Mouse (Mus musculus) adrenal gland (tissue): ENCODE results near the gene Ahdc1.

ENCODE experiments used
- intact Hi-C: fragments of 180-260 bp; cut with DNase I; formaldehyde crosslinking; loops from one replicate; pipeline ENCODE4 v1.15.1; 2025

Ahdc1 gene

GRCm38 (mm10) chr4:133051550-133051865 lies 40.4 kb downstream of the Ahdc1 start:
- intact Hi-C loops = no loop called here

- intact Hi-C loops = no loop called here
These were observed 41.1 kb downstream of the Ahdc1 start for GRCm38 (mm10) chr4:133052029-133052745.

GRCm38 (mm10) chr4:133052995-133053572 lies 42.0 kb downstream of the Ahdc1 start:
- intact Hi-C loops = no loop called here

DNA sequence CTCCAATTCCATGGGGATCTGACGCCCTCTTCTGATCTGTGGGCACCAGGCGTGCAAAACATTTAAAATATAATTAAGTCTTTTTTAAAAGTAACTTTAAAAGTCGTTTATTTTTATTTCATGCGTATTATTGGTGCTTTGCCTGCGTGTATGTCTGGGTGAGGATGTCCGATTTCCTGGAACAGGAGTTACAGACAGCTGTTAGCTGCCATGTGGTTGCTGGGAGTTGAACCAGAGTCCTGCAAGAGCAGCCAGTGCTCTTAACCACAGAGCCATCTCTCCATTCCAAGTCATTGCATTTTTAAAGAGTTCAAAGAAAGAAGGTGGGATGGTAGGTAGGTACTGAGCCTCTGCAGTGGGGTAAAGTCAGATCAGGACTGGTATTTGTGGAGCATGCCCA lies 43.5 kb downstream of the Ahdc1 start:
- intact Hi-C loops = loop anchor here (2.0 kb wide), 1 partner anchor 38 kb away; no protein-coding TSS in a partner anchor

DNA sequence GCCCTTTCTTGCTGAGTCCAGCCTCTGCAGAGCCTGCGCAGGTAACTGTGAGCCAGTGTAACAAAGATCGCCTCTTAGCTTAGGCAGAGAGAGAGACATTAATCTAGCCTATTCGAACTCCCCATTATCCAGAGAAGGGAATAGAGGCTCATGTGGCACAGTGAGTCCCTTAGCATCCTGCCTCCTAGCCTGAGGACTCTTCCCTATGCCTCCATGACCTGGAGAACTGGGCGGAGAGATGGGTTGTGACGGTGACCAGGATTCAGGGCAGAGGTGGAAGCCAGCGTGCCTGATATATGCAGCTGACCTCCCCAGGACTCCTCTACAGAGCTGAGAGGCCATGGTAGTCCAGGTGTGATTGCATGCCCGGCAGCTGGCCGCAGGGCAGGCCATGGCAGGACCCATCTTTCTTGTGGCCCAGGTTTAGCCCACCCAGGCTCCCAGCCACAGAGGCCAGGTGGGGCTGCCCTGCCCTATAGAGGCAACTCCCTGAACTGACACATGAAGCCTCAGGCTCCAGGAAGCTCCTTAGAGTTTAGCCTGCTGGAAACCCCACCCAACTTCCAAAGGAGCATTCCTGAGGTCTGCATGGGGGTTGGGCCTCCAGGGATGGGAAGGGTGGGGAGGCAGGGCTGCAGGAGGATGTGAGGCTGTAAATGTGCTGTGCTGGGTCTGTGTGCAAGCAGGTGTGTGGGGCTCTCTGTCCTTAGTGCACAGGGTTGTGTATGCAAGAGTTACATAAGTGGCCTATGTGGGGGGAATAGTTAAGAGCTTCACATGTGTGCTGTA lies 44.3 kb downstream of the Ahdc1 start:
- intact Hi-C loops = loop anchor here (2.0 to 5.0 kb wide), 2 partner anchors 39 to 103 kb away; no protein-coding TSS in a partner anchor

- intact Hi-C loops = loop anchor here (1.0 to 5.0 kb wide), 2 partner anchors 44 to 104 kb away; no protein-coding TSS in a partner anchor
These were observed 45.2 kb downstream of the Ahdc1 start for GRCm38 (mm10) chr4:133056069-133056890.

GRCm38 (mm10) chr4:133057389-133058122 lies 46.5 kb downstream of the Ahdc1 start:
- intact Hi-C loops = loop anchor here (5.0 kb wide), 1 partner anchor 105 kb away; no protein-coding TSS in a partner anchor

- intact Hi-C loops = loop anchor here (5.0 kb wide), 1 partner anchor 106 kb away; no protein-coding TSS in a partner anchor
These were observed 47.0 kb downstream of the Ahdc1 start for GRCm38 (mm10) chr4:133058123-133058453.

DNA sequence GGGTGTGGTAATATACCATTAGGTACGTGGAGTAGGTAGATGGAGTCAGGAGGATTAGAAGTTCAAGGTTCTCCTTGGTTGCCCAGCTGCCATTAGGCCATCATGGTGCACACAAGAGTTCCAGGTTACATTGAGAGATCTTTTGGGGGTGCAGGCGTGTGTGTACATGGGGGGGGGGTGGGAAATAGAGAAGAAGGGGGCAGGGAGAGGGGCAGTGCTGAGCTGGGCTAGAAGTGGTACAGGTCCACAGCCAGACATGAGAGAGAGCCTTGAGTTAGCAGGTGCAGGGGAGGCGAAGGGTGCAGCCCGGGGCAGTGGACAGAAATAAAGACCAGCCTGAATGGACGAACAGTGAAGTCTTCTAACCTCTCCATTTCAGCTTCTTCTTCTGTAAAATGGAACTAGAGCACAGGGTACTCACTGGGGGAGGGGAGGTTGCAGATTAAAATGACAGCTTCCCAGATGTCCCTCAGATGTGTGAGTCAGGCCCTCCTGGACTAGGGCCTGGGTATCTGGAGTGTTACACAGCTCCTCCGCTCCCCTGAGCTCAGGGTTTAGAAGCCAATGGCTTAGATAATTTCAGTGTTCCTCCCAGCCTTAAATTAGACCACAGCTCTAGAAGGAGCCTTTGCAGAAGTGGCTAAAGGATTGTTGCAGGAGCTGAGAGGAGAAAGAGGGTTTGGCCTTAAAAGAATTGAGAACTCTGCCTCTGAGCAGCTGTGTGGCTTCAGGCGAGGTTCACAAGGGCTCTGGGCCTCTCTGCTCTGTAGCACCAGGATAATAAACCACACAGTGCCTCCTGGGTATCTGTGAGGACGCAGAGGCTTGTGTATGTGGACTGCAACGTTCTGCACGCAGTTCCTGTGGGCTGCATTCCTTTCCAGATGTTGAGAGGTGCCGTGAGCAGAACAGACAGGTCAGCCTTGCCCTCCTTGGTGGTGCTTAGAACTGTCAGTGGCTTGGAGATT lies 47.7 kb downstream of the Ahdc1 start:
- intact Hi-C loops = loop anchor here (5.0 kb wide), 1 partner anchor 106 kb away; no protein-coding TSS in a partner anchor

DNA sequence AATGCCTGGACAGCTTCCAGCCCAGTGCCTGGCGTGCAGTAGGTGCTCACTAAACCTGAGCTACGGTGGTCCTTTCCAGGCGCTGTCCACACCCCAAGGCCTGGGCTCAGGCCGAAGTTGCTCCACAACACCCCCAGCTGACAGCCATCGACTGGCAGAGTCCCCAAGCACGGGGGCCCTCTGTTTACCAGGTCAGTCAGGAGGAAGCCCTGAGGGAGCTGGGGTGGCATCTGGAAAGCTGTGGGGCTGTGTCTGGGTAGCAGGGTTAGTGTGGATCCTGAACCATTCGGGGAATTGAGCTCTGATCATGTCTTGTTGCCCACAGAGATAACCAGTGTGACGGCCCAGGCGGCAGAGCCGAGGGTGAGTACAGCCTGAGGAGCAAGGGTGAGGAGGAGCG lies 49.6 kb downstream of the Ahdc1 start:
- intact Hi-C loops = no loop called here

- intact Hi-C loops = no loop called here
These were observed 50.7 kb downstream of the Ahdc1 start for GRCm38 (mm10) chr4:133061798-133062197.

DNA sequence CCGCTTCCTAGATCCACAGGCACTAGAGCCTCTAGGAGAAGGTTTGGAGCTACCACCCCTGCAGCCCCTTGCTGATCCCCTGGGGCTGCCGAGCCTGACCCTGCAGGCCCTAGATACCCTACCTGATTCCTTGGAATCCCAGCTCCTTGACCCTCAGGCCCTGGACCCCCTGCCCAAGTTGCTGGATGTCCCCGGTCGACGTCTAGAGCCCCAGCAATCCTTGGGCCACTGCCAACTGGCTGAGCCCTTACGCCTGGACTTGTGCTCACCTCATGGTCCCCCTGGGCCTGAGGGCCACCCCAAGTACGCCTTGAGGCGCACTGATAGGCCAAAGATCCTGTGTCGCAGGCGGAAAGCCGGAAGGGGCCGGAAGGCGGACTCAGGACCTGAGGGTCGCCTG lies 51.2 kb downstream of the Ahdc1 start:
- intact Hi-C loops = no loop called here

- intact Hi-C loops = no loop called here
These were observed 52.1 kb downstream of the Ahdc1 start for GRCm38 (mm10) chr4:133063203-133063602.

DNA sequence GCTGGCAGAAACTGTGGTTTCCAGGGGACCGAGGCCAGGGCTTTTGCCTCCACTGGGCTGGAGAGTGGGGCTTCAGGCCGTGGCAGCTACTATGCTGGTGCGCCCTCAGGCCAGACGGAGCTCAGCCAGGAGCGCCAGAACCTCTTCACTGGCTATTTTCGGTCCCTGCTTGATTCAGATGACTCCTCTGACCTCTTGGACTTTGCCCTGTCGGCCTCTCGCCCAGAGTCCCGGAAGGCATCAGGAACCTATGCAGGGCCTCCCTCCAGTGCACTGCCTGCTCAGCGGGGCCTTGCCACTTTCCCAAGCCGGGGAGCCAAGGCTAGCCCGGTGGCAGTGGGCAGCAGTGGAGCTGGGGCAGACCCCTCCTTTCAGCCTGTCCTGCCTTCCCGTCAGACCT lies 52.7 kb downstream of the Ahdc1 start:
- intact Hi-C loops = no loop called here

GRCm38 (mm10) chr4:133064791-133065190 lies 53.7 kb downstream of the Ahdc1 start:
- intact Hi-C loops = no loop called here

DNA sequence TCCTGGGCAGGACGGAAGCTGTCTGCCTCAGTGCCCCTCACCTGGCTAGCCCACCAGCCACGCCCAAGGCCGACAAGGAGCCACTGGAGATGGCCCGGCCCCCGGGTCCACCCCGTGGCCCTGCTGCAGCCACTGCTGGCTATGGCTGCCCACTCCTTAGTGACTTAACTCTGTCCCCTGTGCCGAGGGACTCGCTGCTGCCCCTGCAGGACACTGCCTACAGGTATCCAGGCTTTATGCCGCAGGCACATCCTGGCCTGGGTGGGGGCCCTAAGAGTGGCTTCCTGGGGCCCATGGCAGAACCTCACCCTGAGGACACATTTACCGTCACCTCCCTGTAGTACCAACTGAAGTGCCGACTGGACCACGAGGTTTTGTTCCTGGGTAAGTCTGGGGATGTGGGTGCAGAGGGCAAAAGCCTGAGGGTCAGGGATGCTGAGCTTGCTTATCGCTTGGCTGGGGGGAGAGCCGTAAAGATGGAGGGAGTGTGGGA lies 54.9 kb downstream of the Ahdc1 start:
- intact Hi-C loops = no loop called here

GRCm38 (mm10) chr4:133068400-133069138 lies 57.5 kb downstream of the Ahdc1 start:
- intact Hi-C loops = no loop called here

DNA sequence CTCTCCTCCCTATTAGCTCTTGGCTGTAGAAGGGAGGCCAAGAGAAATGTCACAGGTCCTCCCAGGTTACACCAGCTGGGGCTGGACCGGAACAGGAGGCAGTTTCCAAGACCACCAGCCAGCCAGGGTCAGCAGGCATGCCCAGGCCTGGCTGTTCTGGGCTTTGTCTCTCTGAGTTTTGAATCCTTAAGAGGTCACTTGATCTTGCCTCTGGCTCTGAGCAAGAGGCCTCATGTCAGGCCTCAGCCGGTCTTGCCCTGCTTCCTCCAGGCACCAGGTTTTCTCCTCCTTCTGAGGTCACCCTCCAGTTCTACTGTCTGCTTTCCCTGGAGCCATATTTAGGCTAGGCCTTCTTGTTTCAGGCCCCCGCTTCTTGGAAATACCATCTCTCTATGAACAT lies 59.3 kb downstream of the Ahdc1 start:
- intact Hi-C loops = no loop called here
